Mouse (Mus musculus) c-Kit-positive CD71-negative TER-119-negative erythroid progenitor cells, embryonic 14.5 days (primary cell): ENCODE results near the gene Hbq1b.

ENCODE experiments used
- DNase-seq: peaks from one replicate; pipeline ENCODE4 v3.0.0-alpha.2; 2013; ENCODE audit warnings: low read depth

The Hbq1b gene

DNA sequence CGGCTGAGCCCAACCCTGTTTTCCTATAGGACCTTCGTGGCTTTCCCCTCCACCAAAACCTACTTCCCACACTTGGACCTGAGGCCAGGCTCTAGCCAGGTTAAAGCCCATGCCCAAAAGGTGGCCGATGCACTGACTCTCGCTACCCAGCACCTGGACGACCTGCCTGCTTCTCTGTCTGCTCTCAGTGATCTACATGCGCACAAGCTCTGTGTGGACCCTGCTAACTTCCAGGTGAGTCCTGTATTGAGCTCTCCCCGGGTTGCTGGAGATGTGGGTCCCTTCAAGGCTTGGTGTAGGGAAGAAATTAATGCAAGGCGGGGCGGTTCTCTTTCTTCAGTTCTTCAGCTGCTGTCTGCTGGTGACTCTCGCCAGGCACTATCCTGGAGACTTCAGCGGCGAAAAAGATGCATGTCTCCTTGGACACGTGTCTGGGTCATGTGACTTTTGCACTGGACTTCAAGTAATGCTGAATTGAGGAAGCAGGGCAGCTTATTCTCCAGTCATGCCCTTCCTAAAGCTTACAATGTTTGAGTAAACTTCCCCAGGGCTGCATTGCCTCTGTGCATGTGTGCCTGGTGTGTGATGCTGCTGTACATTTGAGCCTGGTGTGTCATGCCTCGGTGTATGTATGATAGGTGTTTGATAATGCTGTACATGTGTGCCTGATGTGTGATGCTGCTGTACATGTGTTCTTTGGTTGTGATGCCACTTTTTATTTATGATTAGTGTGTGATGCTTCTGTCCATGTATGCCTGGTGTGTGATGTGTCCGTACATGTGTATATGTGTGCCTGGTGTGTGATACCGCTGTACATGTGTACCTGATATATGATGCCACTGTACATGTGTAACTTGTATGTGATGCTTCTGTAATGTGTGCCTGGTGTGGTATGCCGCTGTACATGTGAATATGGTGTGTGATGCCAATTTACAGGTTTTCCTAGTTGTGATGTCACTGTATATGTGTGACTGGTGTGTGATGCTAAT is 13.8 kb downstream of the Hbq1b start:
- no peak for DNase-seq

DNA sequence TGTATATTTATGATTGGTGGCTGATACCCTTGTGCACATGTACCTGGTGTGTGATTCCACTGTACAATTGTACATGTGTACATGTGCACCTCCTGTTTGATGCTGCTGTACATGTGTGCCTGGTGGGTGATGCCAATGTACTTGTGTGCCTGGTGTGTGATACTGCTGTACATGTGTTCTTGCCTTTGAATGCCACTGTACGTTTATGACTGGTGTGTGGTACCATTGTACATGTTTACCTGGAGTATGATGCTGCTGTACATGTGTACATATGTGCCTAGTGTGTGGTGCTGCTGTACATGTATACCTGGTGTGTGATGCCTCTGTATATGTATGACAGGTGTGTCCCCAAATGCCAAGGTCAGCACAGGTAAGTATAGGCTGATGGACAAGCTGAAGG is 14.7 kb downstream of the Hbq1b start:
- no peak for DNase-seq

GRCm38 (mm10) chr11:32302824-32303419 is 16.2 kb downstream of the Hbq1b start:
- DNase-seq: no peak

- DNase-seq: no peak
Measured at GRCm38 (mm10) chr11:32303455-32303854, 16.7 kb downstream of the Hbq1b start.

DNA sequence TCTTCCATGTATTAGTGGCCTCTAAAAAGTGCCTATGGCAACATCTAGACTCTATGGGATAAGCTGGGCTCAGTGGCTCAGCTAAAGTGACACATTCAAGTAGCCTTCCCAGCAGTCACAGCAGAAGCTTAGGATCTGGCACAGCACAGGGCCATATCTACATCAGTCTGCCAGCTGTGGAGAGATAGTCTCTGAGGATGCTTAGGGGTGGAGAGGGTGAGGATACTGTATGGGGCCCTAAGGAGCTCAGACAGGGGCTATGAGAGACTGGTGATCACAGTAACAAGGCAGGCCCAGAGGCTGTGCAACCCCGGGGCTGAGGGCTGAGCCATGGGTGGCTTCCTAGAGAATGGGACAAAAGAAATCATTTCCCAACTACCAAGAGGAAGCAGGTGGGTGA is 20.2 kb downstream of the Hbq1b start:
- DNase-seq: no peak

DNA sequence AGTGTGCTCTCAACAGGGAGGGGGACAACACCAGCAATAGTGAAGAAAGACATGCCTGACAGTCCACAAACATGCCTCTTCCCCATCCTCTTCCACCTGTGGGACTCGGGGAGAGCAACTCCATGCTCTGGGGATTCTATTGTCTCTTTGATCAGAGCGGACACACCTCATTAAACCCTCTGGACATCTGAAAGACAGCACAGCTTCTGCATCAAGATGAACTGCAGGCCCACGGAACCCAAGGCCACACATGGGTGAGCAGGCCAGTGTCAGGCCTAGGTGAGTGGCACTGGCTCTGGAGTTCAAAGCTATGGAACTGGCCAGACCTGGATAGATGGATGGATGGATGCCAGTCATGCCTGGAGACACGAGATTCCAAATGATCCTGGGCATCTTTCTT is 22.7 kb downstream of the Hbq1b start:
- no peak for DNase-seq

GRCm38 (mm10) chr11:32309928-32310327 is 23.2 kb downstream of the Hbq1b start:
- DNase-seq: no peak

DNA sequence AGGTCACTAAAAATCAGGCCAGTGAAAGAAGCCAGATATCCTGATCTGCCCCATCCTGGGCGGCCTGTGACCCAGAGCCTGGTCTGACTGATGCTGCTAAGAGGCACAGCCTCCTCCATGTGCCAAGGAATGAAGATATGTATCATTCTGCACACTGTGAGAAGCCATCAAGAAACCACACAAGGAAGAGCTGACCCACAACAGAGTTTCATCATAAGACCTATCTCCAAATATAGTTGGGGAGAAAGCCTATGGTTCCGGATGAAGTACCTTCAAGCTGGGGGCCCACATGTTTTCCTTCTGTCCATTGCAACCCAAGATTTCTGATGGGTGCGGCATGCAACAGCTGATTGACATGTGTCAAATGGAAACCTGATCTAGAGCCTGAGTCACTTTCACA is 29.2 kb downstream of the Hbq1b start:
- DNase-seq: no peak

GRCm38 (mm10) chr11:32320507-32321195 is 33.9 kb downstream of the Hbq1b start:
- no peak for DNase-seq

DNA sequence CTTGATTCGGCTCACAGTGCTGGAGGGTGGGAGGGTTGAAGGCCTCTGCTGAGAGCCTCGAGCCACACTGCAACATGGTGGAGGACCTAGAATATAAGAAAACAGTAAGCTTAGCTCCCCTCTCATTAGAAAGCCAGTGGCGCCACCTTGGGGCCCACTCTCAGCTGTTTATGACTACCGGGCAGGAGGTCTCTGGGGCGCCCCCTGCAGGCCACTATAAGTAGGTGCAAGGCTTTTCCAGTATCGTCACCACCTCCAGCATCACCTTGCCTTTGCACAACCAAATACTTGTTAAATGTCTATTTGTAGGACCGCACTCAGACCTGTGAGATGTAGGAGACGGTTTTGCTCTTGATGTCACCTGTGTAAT is 34.4 kb downstream of the Hbq1b start:
- peak; percentile 72 for DNase-seq

DNA sequence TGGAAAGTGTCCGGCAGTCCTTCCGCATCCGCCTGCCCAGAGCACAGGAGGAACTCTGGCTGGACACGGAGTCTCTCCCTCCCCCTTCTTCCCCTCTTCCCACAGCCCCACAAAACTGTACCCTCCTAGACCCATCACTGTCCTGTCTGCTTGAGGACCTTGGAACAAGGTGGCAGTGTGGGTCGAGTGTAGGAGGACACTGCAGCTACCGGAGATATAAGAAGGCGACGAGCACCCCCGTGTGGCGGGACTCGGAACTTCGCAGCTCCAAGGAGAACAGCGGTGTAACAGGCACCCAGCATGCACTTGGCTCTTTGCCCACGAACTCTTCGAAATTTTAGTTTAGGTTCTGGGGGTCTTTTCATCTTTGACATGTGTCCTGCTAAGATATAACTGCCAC is 37.8 kb downstream of the Hbq1b start:
- peak; percentile 75 for DNase-seq

DNA sequence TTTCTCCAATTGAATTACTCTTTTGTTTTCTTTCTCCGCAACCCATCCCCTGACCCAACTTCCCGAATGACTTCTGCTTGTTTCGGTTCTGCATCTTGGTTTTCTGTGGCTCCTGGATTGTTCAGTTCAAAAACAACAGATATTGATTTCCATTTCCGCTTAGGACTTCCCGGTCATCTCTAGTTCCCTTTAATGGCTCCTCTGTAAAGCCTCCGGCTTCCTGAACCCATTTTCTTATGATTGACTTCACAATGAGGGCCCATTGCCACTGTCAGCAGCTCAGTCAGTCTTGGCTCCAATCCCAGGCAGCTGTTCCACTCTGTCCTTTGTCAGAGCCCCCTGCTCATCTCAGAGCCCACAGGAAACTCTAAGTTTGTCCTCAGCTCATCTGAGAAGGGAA is 44.3 kb downstream of the Hbq1b start:
- no peak for DNase-seq

DNA sequence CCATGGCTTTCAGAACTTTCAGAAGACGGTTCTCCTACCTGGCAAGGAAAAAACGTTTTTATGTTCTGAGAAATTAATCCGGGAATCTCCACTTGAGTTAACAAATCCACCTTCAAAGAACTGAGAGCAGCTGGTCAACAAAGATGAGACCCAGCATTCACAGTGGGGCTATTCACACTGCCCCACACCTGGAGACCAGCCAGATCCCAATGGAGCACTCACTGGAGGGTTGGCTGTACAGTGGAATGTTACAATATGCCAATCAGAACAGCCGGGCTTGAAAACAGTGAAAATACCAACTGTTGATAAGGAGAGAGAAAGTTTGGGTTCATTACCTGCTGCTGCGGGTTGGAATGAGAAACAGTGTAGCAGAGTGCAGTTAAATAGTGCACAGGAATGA is 45.1 kb downstream of the Hbq1b start:
- DNase-seq: no peak

GRCm38 (mm10) chr11:32333235-32333634 is 46.5 kb downstream of the Hbq1b start:
- no peak for DNase-seq

DNA sequence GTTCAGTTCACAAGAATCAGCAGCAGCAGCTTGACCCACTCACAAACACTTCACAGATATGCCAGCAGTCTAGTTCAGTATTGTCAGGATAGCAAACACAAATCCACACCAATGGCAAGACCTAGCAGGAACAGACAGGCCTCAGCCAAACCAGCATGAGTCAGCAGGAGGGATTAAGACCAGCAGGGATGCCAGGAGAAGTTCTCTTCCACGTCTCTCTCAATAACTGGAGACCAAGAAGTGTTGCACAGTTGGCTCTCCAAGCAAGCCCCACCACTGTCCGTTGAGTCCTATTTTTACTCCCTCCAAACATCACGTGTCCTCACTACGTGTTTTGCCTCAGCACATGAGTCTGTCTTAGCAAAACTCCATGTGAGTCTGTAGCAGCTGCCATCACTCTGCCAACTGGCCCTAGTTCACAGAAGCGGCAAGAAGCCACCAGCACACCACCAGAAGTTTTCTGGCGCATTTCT is 49.7 kb downstream of the Hbq1b start:
- DNase-seq: no peak
